9 mouse cellular contexts compared by ENCODE assay signal in genomic region chr10:66574846-66575535, GRCm38 (mm10).
DNase-seq lines count a peak whose midpoint lies in the region; ATAC-seq lines count a peak whose summit lies in the region.
"Had no signal": no experiment of that assay in that cellular context is flagged by ENCODE, and none has a peak within 500 bp of the region (broad histone marks: within the 10 kb centered on the region; RNA-seq: fewer than 3 reads in every experiment).

No protein-coding gene starts in this region.

- no peak overlapping the region for H3K9ac ChIP-seq in hindbrain, embryonic 12.5 days
- H3K9ac ChIP-seq in neural tube, embryonic 14.5 days (replicated peaks; ENCODE audit: low read depth, low read length) = no peak overlapping the region
- H3K9ac ChIP-seq: embryonic facial prominence, embryonic 13.5 days had no signal

- no peak overlapping the region for H3K4me3 ChIP-seq in hindbrain, embryonic 12.5 days
- H3K4me3 ChIP-seq in neural tube, embryonic 14.5 days (ENCODE audit: low read depth, low read length) = no peak overlapping the region
- H3K4me3 ChIP-seq: embryonic facial prominence, embryonic 13.5 days had no signal

- 51% methylated on average over 10 of the region's 10 CpGs for WGBS in hindbrain, embryonic 12.5 days
- WGBS in neural tube, embryonic 14.5 days = 37% methylated on average over 10 of the region's 10 CpGs

- no peaks in the 10 kb centered on the region for H3K36me3 ChIP-seq in hindbrain, embryonic 12.5 days
- no peaks in the 10 kb centered on the region for H3K36me3 ChIP-seq in neural tube, embryonic 14.5 days (ENCODE audit: control insufficient read depth, insufficient read depth, low read length)
- H3K36me3 ChIP-seq: embryonic facial prominence, embryonic 13.5 days had no signal

- DNase-seq in adrenal gland, postnatal 14 days = peak; percentile 5
- no peak for DNase-seq in adrenal gland, postnatal 25 days
- DNase-seq in lung, postnatal 10 days = peak; percentile 5
- DNase-seq in lung, adult 18-20 months = no peak
- no peak for DNase-seq in ovary, postnatal 14 days (ENCODE audit: low spot score)
- no peak for DNase-seq in adrenal gland, adult 8-10 months

- no peak overlapping the region for H3K4me2 ChIP-seq in hindbrain, embryonic 12.5 days (replicated peaks)
- H3K4me2 ChIP-seq in neural tube, embryonic 14.5 days (ENCODE audit: low read depth, low read length) = no peak overlapping the region
- H3K4me2 ChIP-seq: embryonic facial prominence, embryonic 13.5 days had no signal

- no peaks in the 10 kb centered on the region for H3K9me3 ChIP-seq in hindbrain, embryonic 12.5 days (replicated peaks)
- no peaks in the 10 kb centered on the region for H3K9me3 ChIP-seq in neural tube, embryonic 14.5 days (ENCODE audit: control insufficient read depth, low read length)
- H3K9me3 ChIP-seq: embryonic facial prominence, embryonic 13.5 days had no signal

- no peaks in the 10 kb centered on the region for H3K4me1 ChIP-seq in hindbrain, embryonic 12.5 days
- no peaks in the 10 kb centered on the region for H3K4me1 ChIP-seq in neural tube, embryonic 14.5 days (ENCODE audit: control insufficient read depth, insufficient read depth, low read length)
- H3K4me1 ChIP-seq: embryonic facial prominence, embryonic 13.5 days had no signal

- peak; percentile 32; the same call in 1 of the 2 replicates for ATAC-seq in hindbrain, embryonic 12.5 days (ENCODE audit: low FRiP score)
- ATAC-seq in neural tube, embryonic 14.5 days (ENCODE audit: low read depth) = peak; percentile 77; the same call in 1 of the 2 replicates

- H3K27me3 ChIP-seq in hindbrain, embryonic 12.5 days = no peaks in the 10 kb centered on the region
- no peaks in the 10 kb centered on the region for H3K27me3 ChIP-seq in neural tube, embryonic 14.5 days (ENCODE audit: control insufficient read depth, insufficient read depth, low read length)
- H3K27me3 ChIP-seq: embryonic facial prominence, embryonic 13.5 days had no signal

- no peak overlapping the region for H3K27ac ChIP-seq in hindbrain, embryonic 12.5 days
- H3K27ac ChIP-seq in neural tube, embryonic 14.5 days (ENCODE audit: low read depth, low read length) = no peak overlapping the region
- H3K27ac ChIP-seq: embryonic facial prominence, embryonic 13.5 days had no signal

Comparison
In these comparisons a context has a peak if more than half of its experiments do, and no peak if none do; other contexts are left out.
1. DNase-seq: peak in adrenal gland, postnatal 14 days (single experiment) and lung, postnatal 10 days (single experiment); none in adrenal gland, postnatal 25 days (single experiment), lung, adult 18-20 months (0 of 2), ovary, postnatal 14 days (single experiment) and adrenal gland, adult 8-10 months (single experiment).